In the genomic region with DNA sequence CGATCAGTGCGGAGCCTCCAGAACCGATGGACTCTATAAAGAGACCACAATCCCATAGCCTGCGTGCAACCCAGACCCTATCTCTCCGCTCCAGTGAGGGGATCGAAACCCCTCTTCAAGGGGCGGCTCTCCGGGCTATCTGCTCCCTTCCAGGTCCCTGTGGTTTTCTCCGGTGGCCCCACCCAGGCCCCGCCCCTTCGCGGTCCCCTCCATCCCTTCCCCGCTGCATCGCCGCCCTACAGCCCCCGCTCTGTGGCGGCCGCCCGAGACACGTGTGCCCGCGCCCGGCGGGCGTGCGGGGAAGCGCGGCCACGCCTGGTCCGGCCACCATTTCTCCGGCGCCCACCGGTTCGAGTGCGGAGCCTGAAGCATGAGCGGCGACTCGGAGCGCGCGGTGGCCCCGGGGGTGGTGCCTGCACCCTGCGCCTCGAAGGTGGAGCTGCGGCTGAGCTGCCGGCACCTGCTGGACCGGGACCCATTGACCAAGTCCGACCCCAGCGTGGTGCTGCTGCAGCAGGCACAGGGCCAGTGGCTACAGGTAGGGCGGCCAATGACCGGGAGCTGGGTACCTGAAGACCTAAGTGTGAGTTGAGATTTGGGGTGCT, we compare ENCODE assay signal across 8 mouse cellular contexts. TPM values are rescaled to one million over a fixed set of nuclear protein-coding genes. Genes with fewer than 3 reads are reported as not detected.
A peak's percentile ranks its signal among the peaks of the same experiment; 100 is the strongest.
DNase-seq lines count a peak whose midpoint lies in the region; ATAC-seq lines count a peak whose summit lies in the region.

A gene (plus strand): TSS at position 248 of the 605 bp plus-strand sequence.

- H3K9ac ChIP-seq in heart, embryonic 11.5 days (ENCODE audit: low read depth, low read length) = peak within 1 kb of the TSS; percentile 39

- DNase-seq in heart, adult 8-10 months (ENCODE audit: low spot score) = no peak
- peak; percentile 37 for DNase-seq in thymus, postnatal 4 days
- no peak for DNase-seq in thymus, postnatal 0 days (ENCODE audit: low spot score)
- peak; percentile 55 for DNase-seq in kidney, postnatal 10 days
- no peak for DNase-seq in frontal cortex, postnatal 10 days (ENCODE audit: low spot score in 2 of 2)
- no peak for DNase-seq in urinary bladder, postnatal 4 days (ENCODE audit: low spot score in 2 of 2)

- H3K27me3 ChIP-seq in heart, embryonic 11.5 days (ENCODE audit: control insufficient read depth, insufficient read depth, low read length) = peaks cover 44% of the 10 kb centered on the region

- H3K4me3 ChIP-seq in heart, embryonic 11.5 days (ENCODE audit: low read depth, low read length) = peak within 1 kb of the TSS; percentile 52

- WGBS in heart, embryonic 11.5 days (ENCODE audit: insufficient replicate concordance) = 2% methylated on average over 51 of the region's 51 CpGs

- H3K36me3 ChIP-seq in heart, embryonic 11.5 days (ENCODE audit: control insufficient read depth, insufficient read depth, low read length) = no peaks in the 10 kb centered on the region

- H3K4me1 ChIP-seq in heart, embryonic 11.5 days (ENCODE audit: control insufficient read depth, insufficient read depth, low read length) = peaks cover 17% of the 10 kb centered on the region

- no peak within 1 kb of the TSS for H3K27ac ChIP-seq in heart, embryonic 11.5 days (ENCODE audit: low read depth, low read length)

- H3K4me2 ChIP-seq in heart, embryonic 11.5 days = peak within 1 kb of the TSS; percentile 87

- no peaks in the 10 kb centered on the region for H3K9me3 ChIP-seq in heart, embryonic 11.5 days (replicated peaks; ENCODE audit: control insufficient read depth, low read length)

- peak; percentile 53; the same call in 1 of the 2 replicates for ATAC-seq in heart, embryonic 11.5 days (replicated peaks; ENCODE audit: insufficient number of reproducible peaks, low FRiP score, low TSS enrichment)
- peak; percentile 16 for ATAC-seq in megakaryocyte progenitor cell, adult 5-6 weeks (replicated peaks; ENCODE audit: poor library complexity)

RNA-seq across cellular contexts. Expression of the gene that starts here (rescaled TPM):
- polyA plus RNA-seq in heart, embryonic 11.5 days (2014; fragmentation: Nextera tagmentation; extraction: Ambion mirVana) = 0.27 and 0.31 TPM in 2 replicates
- total RNA-seq in heart, adult 8-10 months (2022) = 1 to 10 TPM in 2 of 4 experiments, under 1 TPM in 2; 0.52 to 1.7 (median 0.89) TPM
- 0.22 and 0.31 TPM in 2 replicates for polyA plus RNA-seq in thymus, postnatal 0 days (2015; fragmentation: Nextera tagmentation; extraction: Ambion mirVana)
- not detected in 2 replicates for total RNA-seq in megakaryocyte progenitor cell, adult 5-6 weeks (2015)
- total RNA-seq in megakaryocyte progenitor cell, adult 5-6 weeks (2017) = not detected in 2 replicates

Comparison
In these comparisons a context has a peak if more than half of its experiments do, and no peak if none do; other contexts are left out.
1. DNase-seq: peak in thymus, postnatal 4 days (single experiment) and kidney, postnatal 10 days (single experiment); none in heart, adult 8-10 months (single experiment), thymus, postnatal 0 days (single experiment), frontal cortex, postnatal 10 days (0 of 2) and urinary bladder, postnatal 4 days (0 of 2).
2. Peak in ATAC-seq, H3K4me3 ChIP-seq, H3K9ac ChIP-seq and H3K4me2 ChIP-seq in heart, embryonic 11.5 days; RNA of the gene not detected or under 1 TPM.
3. Peak in ATAC-seq in megakaryocyte progenitor cell, adult 5-6 weeks; RNA of the gene not detected or under 1 TPM.